Comparison of ENCODE assay signal across 8 mouse cellular contexts in genomic region chr16:81330539-81330938, GRCm38 (mm10).
A peak's percentile ranks its signal among the peaks of the same experiment; 100 is the strongest.
DNase-seq lines count a peak whose midpoint lies in the region; ATAC-seq and TF ChIP-seq lines count a peak whose summit lies in the region.

No protein-coding gene starts in this region.

- H3K9me3 ChIP-seq in embryonic facial prominence, embryonic 10.5 days, result no peaks in the 10 kb centered on the region
- H3K9me3 ChIP-seq in lung, embryonic 14.5 days (ENCODE audit: low read depth, low read length), result no peaks in the 10 kb centered on the region

- no peaks in the 10 kb centered on the region for H3K4me1 ChIP-seq in embryonic facial prominence, embryonic 10.5 days
- no peaks in the 10 kb centered on the region for H3K4me1 ChIP-seq in lung, embryonic 14.5 days (ENCODE audit: insufficient read depth)

- no peak overlapping the region for H3K4me2 ChIP-seq in lung, embryonic 14.5 days

- H3K9ac ChIP-seq in lung, embryonic 14.5 days, result no peak overlapping the region

- no peaks in the 10 kb centered on the region for H3K27me3 ChIP-seq in embryonic facial prominence, embryonic 10.5 days (replicated peaks; ENCODE audit: low read depth, poor library complexity, severe bottlenecking)
- no peaks in the 10 kb centered on the region for H3K27me3 ChIP-seq in lung, embryonic 14.5 days (ENCODE audit: insufficient read depth, low read length)

- peak; percentile 49; the same call in 1 of the 2 replicates for ATAC-seq in cerebellum, adult (ENCODE audit: insufficient number of reproducible peaks, low FRiP score, low TSS enrichment)
- ATAC-seq in lung, embryonic 14.5 days (ENCODE audit: insufficient read depth), result no peak

- peak; percentile 65 for TF ChIP-seq CTCF in lung, embryonic 14.5 days (IDR thresholded peaks at IDR 0.05; ENCODE audit: low read depth)

- no peaks in the 10 kb centered on the region for H3K36me3 ChIP-seq in embryonic facial prominence, embryonic 10.5 days (replicated peaks)
- no peaks in the 10 kb centered on the region for H3K36me3 ChIP-seq in lung, embryonic 14.5 days (ENCODE audit: insufficient read depth)

- WGBS in embryonic facial prominence, embryonic 10.5 days, result 18% methylated on average over 2 of the region's 2 CpGs
- WGBS in lung, embryonic 14.5 days, result 14% methylated on average over 2 of the region's 2 CpGs

- H3K27ac ChIP-seq in embryonic facial prominence, embryonic 10.5 days (replicated peaks), result no peak overlapping the region
- no peak overlapping the region for H3K27ac ChIP-seq in lung, embryonic 14.5 days (ENCODE audit: low read depth)

- DNase-seq in cerebellum, adult 9-11 months, result no peak
- peak; percentile 3 to 10 for DNase-seq in spleen, adult 18-20 months
- DNase-seq in spleen, postnatal 14 days (ENCODE audit: low spot score in 2 of 2), result no peak
- peak; percentile 46 for DNase-seq in embryonic facial prominence, embryonic 10.5 days (ENCODE audit: low spot score)
- DNase-seq in kidney, postnatal 4 days, result peak; percentile 68 to 70
- peak; percentile 83 for DNase-seq in lung, embryonic 14.5 days
- peak; percentile 23 for DNase-seq in telencephalon, adult 2 months (ENCODE audit: low read depth, low spot score)

- no peak overlapping the region for H3K4me3 ChIP-seq in embryonic facial prominence, embryonic 10.5 days
- H3K4me3 ChIP-seq in lung, embryonic 14.5 days (ENCODE audit: low read depth, low read length), result no peak overlapping the region

Comparison
In these comparisons a context has a peak if more than half of its experiments do, and no peak if none do; other contexts are left out.
1. DNase-seq: peak in spleen, adult 18-20 months (2 of 2), embryonic facial prominence, embryonic 10.5 days (single experiment), kidney, postnatal 4 days (2 of 2), lung, embryonic 14.5 days (single experiment) and telencephalon, adult 2 months (single experiment); none in cerebellum, adult 9-11 months (single experiment) and spleen, postnatal 14 days (0 of 2).